Mouse (Mus musculus): ENCODE data around the gene Usp43.
A peak's percentile ranks its signal among the peaks of the same experiment; 100 is the strongest.

The Usp43 gene

GRCm38 (mm10) chr11:67806832-67807597 lies 114.9 kb downstream of the Usp43 start:
- no peak for DNase-seq

GRCm38 (mm10) chr11:67805538-67805937 lies 116.4 kb downstream of the Usp43 start:
- DNase-seq, result peak in 1 of 2 experiments; percentile 3
